Mouse (Mus musculus): ENCODE measurements around the gene Grin2c. TPM values are rescaled to one million over a fixed set of nuclear protein-coding genes. Genes with fewer than 3 reads are reported as not detected.

Grin2c gene
- polyA plus RNA-seq, 1 experiment from 2014 or later = 0.21 TPM

DNA sequence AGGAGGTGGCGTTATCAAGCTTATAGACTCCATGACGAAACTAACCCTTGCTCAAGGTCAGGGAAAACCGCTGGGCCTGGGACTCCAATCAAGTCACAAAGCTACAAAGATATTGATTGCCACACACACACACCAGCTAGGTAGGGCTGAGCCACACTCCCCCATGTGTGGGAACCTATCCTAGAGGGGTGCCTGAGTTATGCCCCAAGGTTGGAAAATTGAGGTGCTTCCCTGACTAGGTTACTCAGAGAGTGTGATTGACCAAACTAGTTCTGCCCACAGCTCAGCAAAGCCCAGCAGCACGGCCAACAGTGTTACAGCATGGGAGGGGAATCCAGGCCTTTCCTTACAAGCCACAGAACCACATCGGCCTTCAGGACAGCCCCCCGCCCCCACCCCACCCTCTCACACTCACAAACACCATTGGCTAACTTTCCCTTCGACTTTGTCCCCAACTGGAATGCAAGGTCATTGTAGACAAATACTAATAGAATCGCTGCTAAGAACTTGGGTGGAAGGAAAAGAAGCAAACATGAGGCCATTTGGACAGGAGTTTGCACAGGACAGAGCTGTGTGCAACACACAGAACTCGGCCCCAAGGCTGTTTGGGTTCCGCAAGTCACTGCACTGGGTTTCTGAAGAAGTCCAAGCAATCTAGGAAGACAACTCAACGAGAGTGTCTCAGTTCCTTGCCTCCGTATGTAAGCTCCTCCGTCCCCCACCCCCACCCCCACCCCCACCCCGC, 25.8 kb upstream of the Grin2c start:
- no peak overlapping the region for H3K9ac ChIP-seq
- peaks cover 14% of the 10 kb centered on the region for H3K4me1 ChIP-seq
- H3K27ac ChIP-seq = no peak overlapping the region
- 71% methylated on average over 14 of the region's 14 CpGs for WGBS
- no peaks in the 10 kb centered on the region for H3K9me3 ChIP-seq
- H3K4me2 ChIP-seq = no peak overlapping the region
- 0 out of 2 replicates have a peak, but pooled peaks cover 5% of the 10 kb centered on the region for H3K27me3 ChIP-seq (replicated peaks)
- H3K4me3 ChIP-seq = no peak overlapping the region
- no peak for ATAC-seq (replicated peaks)
- no peaks in the 10 kb centered on the region for H3K36me3 ChIP-seq (replicated peaks)

DNA sequence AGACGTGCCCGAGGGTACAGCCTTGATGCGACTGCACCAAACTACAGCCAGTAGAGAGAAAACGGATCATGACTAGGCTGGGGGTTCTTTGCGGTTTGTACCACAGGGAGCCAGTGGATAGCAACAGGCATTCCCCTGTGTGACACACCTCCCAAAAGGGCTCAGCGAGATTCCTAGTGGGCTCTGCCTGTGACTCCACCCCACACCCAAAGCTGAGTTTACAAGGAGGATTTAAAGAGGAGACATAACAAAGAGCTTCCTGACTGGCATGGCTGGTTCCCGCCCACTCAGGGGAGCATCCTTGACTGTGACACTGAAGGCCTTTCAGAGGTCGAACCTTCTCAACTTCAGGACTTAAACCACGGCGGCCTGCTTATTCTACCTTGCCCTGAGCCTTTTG, 24.5 kb upstream of the Grin2c start:
- 75% methylated on average over 10 of the region's 10 CpGs for WGBS
- Histone ChIP-seq H3K4me2 (no peak overlapping the region), H3K9ac (no peak overlapping the region), H3K27ac (no peak overlapping the region), H3K9me3 (no peaks in the 10 kb centered on the region), H3K4me3 (no peak overlapping the region), H3K36me3 (replicated peaks) (no peaks in the 10 kb centered on the region), H3K27me3 (replicated peaks) (0 out of 2 replicates have a peak, but pooled peaks cover 3% of the 10 kb centered on the region), H3K4me1 (peaks cover 2% of the 10 kb centered on the region; the same call in 1 of the 2 replicates)
- ATAC-seq (replicated peaks) = no peak

DNA sequence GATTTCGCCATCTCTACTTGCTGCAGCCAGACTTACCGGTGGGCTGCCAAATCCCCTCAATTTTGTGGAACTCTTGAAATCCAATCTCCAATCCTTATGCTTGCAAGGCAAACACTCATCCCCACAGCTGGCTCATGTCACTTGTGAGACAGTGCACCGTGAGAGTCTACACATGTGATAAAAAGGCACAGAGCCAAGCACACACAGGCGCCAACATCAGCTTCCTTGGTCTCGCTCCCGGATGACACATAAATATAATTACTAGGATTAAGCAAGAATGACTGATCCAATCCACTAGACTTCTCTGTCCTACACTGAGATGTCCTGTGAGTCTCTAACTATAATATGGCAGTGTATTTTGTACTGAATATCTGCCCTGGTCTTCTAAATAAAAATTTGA, 23.9 kb upstream of the Grin2c start:
- Histone ChIP-seq H3K36me3 (replicated peaks) (no peaks in the 10 kb centered on the region), H3K4me3 (no peak overlapping the region), H3K4me2 (no peak overlapping the region), H3K27me3 (replicated peaks) (no peaks in the 10 kb centered on the region), H3K27ac (no peak overlapping the region), H3K9ac (no peak overlapping the region), H3K4me1 (no peaks in the 10 kb centered on the region), H3K9me3 (no peaks in the 10 kb centered on the region)
- no peak for ATAC-seq (replicated peaks)
- 81% methylated on average over 6 of the region's 6 CpGs for WGBS

DNA sequence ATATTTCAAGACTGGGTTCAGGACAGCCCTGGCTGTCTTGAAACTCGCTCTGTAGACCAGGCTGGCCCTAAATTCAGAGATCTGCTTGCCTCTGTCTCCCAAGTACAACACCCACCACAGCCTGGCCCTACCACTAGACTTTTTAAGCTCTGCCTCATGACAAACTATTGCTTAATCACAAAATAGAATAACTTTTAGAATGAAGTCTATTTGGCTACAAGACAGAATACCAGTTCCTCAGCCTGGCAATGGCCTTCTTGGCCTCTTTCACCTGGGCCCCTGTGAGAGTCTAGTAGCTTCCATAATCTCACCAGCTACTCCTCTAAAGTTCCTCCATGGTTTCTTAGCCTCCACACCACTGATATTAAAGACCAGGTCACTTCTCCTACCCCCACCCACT, 23.3 kb upstream of the Grin2c start:
- H3K9ac ChIP-seq = no peak overlapping the region
- no peaks in the 10 kb centered on the region for H3K4me1 ChIP-seq
- H3K4me3 ChIP-seq = no peak overlapping the region
- no peak overlapping the region for H3K4me2 ChIP-seq
- 68% methylated on average over 1 of the region's 1 CpGs for WGBS
- H3K27me3 ChIP-seq (replicated peaks) = no peaks in the 10 kb centered on the region
- H3K36me3 ChIP-seq (replicated peaks) = no peaks in the 10 kb centered on the region
- H3K27ac ChIP-seq = no peak overlapping the region
- no peaks in the 10 kb centered on the region for H3K9me3 ChIP-seq
- no peak for ATAC-seq (replicated peaks)

GRCm38 (mm10) chr11:115289885-115290284, 22.8 kb upstream of the Grin2c start:
- H3K9me3 ChIP-seq = no peaks in the 10 kb centered on the region
- H3K27ac ChIP-seq = no peak overlapping the region
- H3K27me3 ChIP-seq (replicated peaks) = no peaks in the 10 kb centered on the region
- no peak for ATAC-seq (replicated peaks)
- no peak overlapping the region for H3K4me2 ChIP-seq
- H3K9ac ChIP-seq = no peak overlapping the region
- no peak overlapping the region for H3K4me3 ChIP-seq
- H3K4me1 ChIP-seq = no peaks in the 10 kb centered on the region
- 84% methylated on average over 8 of the region's 8 CpGs for WGBS
- no peaks in the 10 kb centered on the region for H3K36me3 ChIP-seq (replicated peaks)

DNA sequence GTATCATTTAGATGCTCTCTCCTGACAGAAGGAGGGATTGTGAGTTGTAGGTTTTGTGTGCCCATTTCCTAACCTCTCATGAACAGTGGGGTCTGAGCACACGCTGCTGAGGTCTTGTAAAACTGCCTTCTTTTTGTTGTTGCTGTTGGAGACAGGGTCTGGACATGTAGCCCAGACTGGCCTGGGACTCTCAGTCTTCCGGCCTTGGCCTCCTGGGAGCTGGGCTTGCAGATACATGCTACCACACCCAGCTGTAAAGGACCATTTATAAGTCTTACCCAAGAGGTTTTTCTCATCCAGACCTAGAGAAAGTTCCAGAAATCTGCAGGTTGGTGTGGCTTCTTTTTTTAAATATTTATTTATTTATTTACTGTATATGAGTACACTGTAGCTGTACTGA, 21.3 kb upstream of the Grin2c start:
- Histone ChIP-seq H3K27ac (no peak overlapping the region), H3K4me1 (no peaks in the 10 kb centered on the region), H3K36me3 (replicated peaks) (no peaks in the 10 kb centered on the region), H3K4me3 (no peak overlapping the region), H3K9ac (no peak overlapping the region), H3K27me3 (replicated peaks) (no peaks in the 10 kb centered on the region), H3K4me2 (no peak overlapping the region), H3K9me3 (no peaks in the 10 kb centered on the region)
- no peak for ATAC-seq (replicated peaks)
- 86% methylated on average over 2 of the region's 2 CpGs for WGBS

DNA sequence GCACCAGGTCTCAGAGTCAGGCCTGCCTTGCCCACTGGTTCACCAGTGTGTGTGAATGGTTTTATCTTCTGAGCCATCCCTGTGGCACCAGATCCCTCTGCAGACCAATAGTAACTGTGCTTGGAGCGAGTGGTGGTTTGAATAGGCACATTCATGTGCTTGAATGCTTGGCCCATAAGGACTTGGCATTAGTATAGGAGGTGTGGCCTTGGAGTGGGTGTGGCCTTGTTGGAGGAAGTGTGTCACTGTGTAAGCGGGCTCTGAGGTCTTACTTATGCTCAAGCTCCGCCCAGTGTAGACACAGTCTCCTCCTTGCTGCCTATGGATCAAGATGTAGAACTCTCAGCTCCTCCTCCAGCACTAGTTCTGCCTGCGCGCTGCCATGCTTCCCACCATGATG, 20.3 kb upstream of the Grin2c start:
- Histone ChIP-seq H3K4me1 (no peaks in the 10 kb centered on the region), H3K4me2 (no peak overlapping the region), H3K4me3 (no peak overlapping the region), H3K9ac (no peak overlapping the region), H3K27ac (no peak overlapping the region), H3K36me3 (replicated peaks) (no peaks in the 10 kb centered on the region), H3K27me3 (replicated peaks) (no peaks in the 10 kb centered on the region), H3K9me3 (no peaks in the 10 kb centered on the region)
- 83% methylated on average over 5 of the region's 5 CpGs for WGBS
- ATAC-seq (replicated peaks) = no peak

DNA sequence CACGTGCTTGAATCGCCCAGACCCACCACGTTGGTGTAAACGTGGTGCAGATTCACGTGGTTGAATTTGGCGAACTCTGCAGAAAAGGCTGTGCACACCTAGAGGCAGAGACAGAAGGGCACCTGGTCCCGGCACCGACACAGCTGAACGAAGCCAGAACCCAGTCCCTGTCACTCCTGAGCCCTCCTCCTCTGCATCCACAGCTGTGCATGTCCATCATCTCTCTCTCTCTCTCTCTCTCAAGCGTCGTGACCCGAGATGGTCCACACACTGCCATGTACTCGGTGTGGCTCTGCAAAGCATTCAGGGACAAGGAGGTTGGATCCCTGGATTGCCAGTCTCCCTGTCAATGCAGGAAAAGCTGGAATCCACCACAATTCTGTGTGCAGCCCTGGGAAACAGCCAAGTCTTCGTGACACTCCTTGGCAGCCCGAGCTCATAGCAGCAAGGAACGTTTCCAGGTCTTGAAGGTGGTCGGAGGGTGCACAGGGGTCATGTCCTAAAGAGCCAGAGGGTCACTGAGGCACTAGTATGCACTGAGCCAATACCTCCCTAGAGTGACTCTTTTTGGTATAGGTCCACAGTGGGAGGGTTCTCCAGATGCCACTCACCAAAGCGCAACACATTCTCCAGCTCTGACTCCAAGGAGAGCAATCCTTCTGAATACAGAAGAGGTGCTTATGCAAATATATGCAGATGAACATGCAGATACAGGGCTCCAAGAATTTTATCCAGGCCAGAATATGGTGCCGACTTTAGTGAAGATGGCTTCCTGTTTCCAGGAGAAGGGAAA, 19.4 kb upstream of the Grin2c start:
- no peaks in the 10 kb centered on the region for H3K9me3 ChIP-seq
- H3K4me1 ChIP-seq = no peaks in the 10 kb centered on the region
- H3K4me3 ChIP-seq = no peak overlapping the region
- peak overlapping the region; percentile 45; the same call in 1 of the 2 replicates for H3K27ac ChIP-seq
- H3K27me3 ChIP-seq (replicated peaks) = no peaks in the 10 kb centered on the region
- H3K4me2 ChIP-seq = no peak overlapping the region
- no peaks in the 10 kb centered on the region for H3K36me3 ChIP-seq (replicated peaks)
- no peak overlapping the region for H3K9ac ChIP-seq
- no peak; the same call in 1 of the 2 replicates for ATAC-seq (replicated peaks)
- WGBS = 71% methylated on average over 19 of the region's 19 CpGs

DNA sequence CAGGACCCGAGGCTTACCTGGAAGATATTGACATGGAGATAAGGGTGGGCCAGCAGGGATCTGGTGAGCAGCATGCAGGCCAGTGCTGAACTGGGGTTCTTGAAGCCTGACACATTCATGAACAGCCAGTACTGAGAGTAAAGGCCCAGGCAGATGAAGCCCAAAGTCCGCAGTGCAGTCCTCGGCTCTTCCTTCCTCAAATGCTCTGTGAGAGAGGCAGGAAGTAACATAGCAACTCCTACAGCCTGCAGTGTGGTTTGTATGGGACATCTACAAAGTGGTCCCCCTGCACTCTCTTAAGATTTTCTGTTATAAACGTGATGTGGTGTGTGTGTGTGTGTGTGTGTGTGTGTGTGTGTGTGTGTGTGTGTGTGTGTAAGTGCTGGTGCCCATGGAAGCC, 18.2 kb upstream of the Grin2c start:
- ATAC-seq (replicated peaks) = no peak
- Histone ChIP-seq H3K36me3 (replicated peaks) (no peaks in the 10 kb centered on the region), H3K27me3 (replicated peaks) (no peaks in the 10 kb centered on the region), H3K4me2 (no peak overlapping the region), H3K4me1 (no peaks in the 10 kb centered on the region), H3K9me3 (no peaks in the 10 kb centered on the region), H3K4me3 (no peak overlapping the region), H3K9ac (no peak overlapping the region), H3K27ac (no peak overlapping the region)
- 79% methylated on average over 4 of the region's 4 CpGs for WGBS

DNA sequence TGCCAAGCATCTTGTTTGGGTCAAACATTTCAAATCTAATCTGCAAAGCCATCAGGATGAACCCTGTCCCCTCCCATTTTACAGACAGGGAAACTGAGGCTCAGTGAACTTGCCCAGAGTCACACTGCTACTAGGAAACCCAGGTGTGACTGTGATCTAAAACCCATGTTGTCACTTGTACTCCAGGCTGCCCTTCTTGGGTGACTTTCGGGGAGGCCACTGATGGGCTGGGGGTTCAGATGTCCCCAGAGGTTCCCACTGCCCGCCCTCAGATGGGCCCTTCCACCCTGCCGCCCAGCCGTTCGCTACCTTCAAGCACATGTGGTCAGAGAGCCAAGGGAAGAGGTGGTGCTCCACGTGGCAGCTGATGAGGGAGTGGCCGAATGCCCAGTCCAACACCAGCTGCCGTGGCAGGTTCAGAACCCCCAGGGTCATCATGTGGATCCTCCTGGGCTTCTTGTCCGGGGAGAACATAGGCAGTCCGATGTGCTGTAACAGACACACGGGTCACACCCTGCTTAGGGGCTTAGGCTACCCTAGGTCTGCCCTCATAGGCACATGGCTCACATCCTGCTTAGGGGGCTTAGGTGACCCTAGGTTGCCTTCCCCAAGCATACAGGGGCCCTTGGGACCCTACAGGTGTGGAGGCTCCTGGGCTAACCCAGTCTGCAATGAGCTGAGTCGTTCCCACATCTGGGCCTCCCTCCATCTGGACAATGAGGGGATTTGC, 17.0 kb upstream of the Grin2c start:
- no peak overlapping the region for H3K9ac ChIP-seq
- WGBS = 88% methylated on average over 12 of the region's 12 CpGs
- no peak for ATAC-seq (replicated peaks)

DNA sequence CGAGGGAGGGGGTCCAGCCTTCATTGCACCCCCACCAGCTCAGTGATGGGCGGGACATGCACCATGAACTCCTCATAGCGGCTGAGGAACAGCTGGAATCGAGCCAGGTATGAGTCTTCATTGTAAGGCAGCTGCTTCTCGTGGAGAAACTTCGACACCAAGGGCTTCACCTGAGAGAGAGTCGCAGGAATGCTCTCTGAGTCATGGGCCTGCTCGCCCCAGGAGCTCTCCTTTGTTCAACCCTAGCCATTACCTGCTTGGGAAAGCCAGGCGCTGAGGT, 16.4 kb upstream of the Grin2c start:
- Histone ChIP-seq H3K4me3 (no peak overlapping the region), H3K4me1 (no peaks in the 10 kb centered on the region), H3K9ac (no peak overlapping the region), H3K9me3 (no peaks in the 10 kb centered on the region), H3K27me3 (replicated peaks) (no peaks in the 10 kb centered on the region), H3K27ac (no peak overlapping the region), H3K4me2 (no peak overlapping the region), H3K36me3 (replicated peaks) (no peaks in the 10 kb centered on the region)
- no peak for ATAC-seq (replicated peaks)
- 77% methylated on average over 9 of the region's 9 CpGs for WGBS

More for the DNA sequence above, 17.0 kb upstream of the Grin2c start:
- H3K36me3 ChIP-seq (replicated peaks) = no peaks in the 10 kb centered on the region
- H3K4me1 ChIP-seq = no peaks in the 10 kb centered on the region
- no peak overlapping the region for H3K27ac ChIP-seq
- no peak overlapping the region for H3K4me2 ChIP-seq
- H3K4me3 ChIP-seq = no peak overlapping the region
- no peaks in the 10 kb centered on the region for H3K9me3 ChIP-seq
- H3K27me3 ChIP-seq (replicated peaks) = no peaks in the 10 kb centered on the region

GRCm38 (mm10) chr11:115282723-115283485, 15.9 kb upstream of the Grin2c start:
- Histone ChIP-seq H3K27ac (no peak overlapping the region), H3K9ac (no peak overlapping the region), H3K9me3 (no peaks in the 10 kb centered on the region), H3K27me3 (replicated peaks) (no peaks in the 10 kb centered on the region), H3K4me2 (no peak overlapping the region), H3K4me1 (no peaks in the 10 kb centered on the region), H3K4me3 (no peak overlapping the region), H3K36me3 (replicated peaks) (no peaks in the 10 kb centered on the region)
- WGBS = 78% methylated on average over 8 of the region's 8 CpGs
- no peak for ATAC-seq (replicated peaks)

All from midbrain, embryonic 15.5 days (tissue).